Mouse (Mus musculus) MEL (cell line): ENCODE results near the gene Olfr1299.

ENCODE experiments used
- CTCF ChIP-seq, 3 experiments: IDR thresholded peaks in 2 of 3; conservative IDR thresholded peaks in 1 of 3; 2 replicates each; pipeline ENCODE4 v1.5.1; 2011 to 2012; ENCODE audit warnings: low read length in 3 of 3, low read depth in 2 of 3, mild to moderate bottlenecking in 2 of 3, improper control_type of control experiment in 1 of 3, inconsistent platforms in 1 of 3, mixed read lengths in 1 of 3, moderate library complexity in 1 of 3; ENCODE audit not compliant: control insufficient read depth in 1 of 3, insufficient read depth in 1 of 3, poor library complexity in 1 of 3, severe bottlenecking in 1 of 3
- E2F4 ChIP-seq: IDR thresholded peaks from 2 replicates; pipeline ENCODE4 v1.6.1; 2011; ENCODE audit warnings: low read depth, low read length, improper control_type of control experiment, borderline replicate concordance
- GATA1 ChIP-seq: IDR thresholded peaks from 2 replicates; pipeline ENCODE4 v1.6.1; 2011; ENCODE audit warnings: low read depth, low read length, improper control_type of control experiment
- JUND ChIP-seq: IDR thresholded peaks from 2 replicates; pipeline ENCODE4 v1.6.1; 2011; ENCODE audit warnings: low read depth, mild to moderate bottlenecking, improper control_type of control experiment, low read length
- KAT2A ChIP-seq: conservative IDR thresholded peaks from 2 replicates; pipeline ENCODE4 v1.6.1; 2012; ENCODE audit warnings: low read depth, low read length, improper control_type of control experiment, inconsistent platforms
- MAFK ChIP-seq: IDR thresholded peaks from 2 replicates; pipeline ENCODE4 v1.6.1; 2011; ENCODE audit warnings: low read depth, mild to moderate bottlenecking, low read length, improper control_type of control experiment, borderline replicate concordance
- MXI1 ChIP-seq: IDR thresholded peaks from 2 replicates; pipeline ENCODE4 v1.6.1; 2011; ENCODE audit warnings: mild to moderate bottlenecking, low read depth, low read length, improper control_type of control experiment
- NRF1 ChIP-seq: IDR thresholded peaks from 2 replicates; pipeline ENCODE4 v1.6.1; 2014; ENCODE audit warnings: low read depth, mild to moderate bottlenecking, inconsistent platforms, low read length, improper control_type of control experiment, moderate library complexity; ENCODE audit not compliant: poor library complexity, insufficient read depth, severe bottlenecking
- POLR2A ChIP-seq, 2 experiments: IDR thresholded peaks; 2 replicates each; pipeline ENCODE4 v1.6.1; 2011 to 2012; ENCODE audit warnings: low read length in 2 of 2, mild to moderate bottlenecking in 2 of 2, control low read depth in 1 of 2, improper control_type of control experiment in 1 of 2, low read depth in 1 of 2, moderate library complexity in 1 of 2; ENCODE audit not compliant: control insufficient read depth in 1 of 2, insufficient read depth in 1 of 2, poor library complexity in 1 of 2
- SMC3 ChIP-seq: IDR thresholded peaks from 2 replicates; pipeline ENCODE4 v1.6.1; 2011; ENCODE audit warnings: low read depth, low read length, improper control_type of control experiment

DNA sequence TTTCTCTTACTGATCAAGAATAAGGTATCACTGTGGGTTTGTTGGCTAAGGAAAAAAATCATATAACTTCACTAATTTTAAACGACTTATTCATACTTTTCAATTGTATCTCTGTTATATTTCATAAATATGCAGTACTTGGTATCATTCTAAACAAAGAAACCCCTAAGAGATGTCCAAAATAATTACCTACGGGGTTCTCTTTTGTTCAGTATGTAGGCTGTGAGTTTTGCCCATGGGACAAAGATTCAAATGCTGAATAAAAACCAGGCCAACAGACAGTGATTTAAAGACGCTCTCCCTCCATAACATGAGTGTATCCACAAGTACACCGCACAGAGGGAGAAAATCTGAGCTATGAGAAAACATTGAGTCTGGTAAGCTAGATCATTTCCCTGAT is at the start of gene Olfr1299:
- TF ChIP-seq POLR2A (IDR thresholded peaks at IDR 0.05; ENCODE audit: control insufficient read depth in 1 of 2, insufficient read depth in 1 of 2, low read depth in 1 of 2, low read length in 2 of 2, poor library complexity in 1 of 2) (no peak), MXI1 (no peak), CTCF (IDR thresholded peaks at IDR 0.05 in 2 of 3, conservative IDR thresholded peaks at IDR 0.05 in 1 of 3; ENCODE audit: control insufficient read depth in 1 of 3, insufficient read depth in 1 of 3, low read depth in 2 of 3, low read length in 3 of 3, poor library complexity in 1 of 3, severe bottlenecking in 1 of 3) (no peak), MAFK (no peak), JUND (no peak), NRF1 (no peak), KAT2A (no peak), E2F4 (no peak), SMC3 (no peak), GATA1 (no peak)
